Mouse (Mus musculus): Measurements from ENCODE around the gene Eloa.
"Not testable (repeated sequence)": the region's sequence is repeated elsewhere in the genome, so short reads cannot be mapped to it uniquely, and the experiment has no call there.

Eloa gene

DNA sequence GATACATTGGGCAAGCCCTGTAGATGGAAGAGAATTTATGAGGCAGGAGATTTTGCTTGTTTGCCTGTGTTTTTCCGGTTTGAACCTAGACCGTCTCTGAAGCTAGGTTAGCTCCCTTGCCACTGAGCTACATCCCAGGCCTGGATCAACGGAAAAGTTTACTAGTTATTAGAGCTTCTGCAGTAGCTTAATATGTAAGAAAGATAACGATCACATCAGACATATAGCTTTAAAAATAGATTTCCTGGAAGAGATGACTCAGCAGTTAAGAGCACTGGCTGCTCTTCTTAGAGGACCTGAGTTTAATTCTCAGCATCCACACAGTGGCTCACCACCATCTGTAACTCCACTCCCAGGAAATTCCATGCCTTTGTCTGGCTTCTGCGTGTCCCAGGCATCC, 7.1 kb upstream of the Eloa start:
- no peak for DNase-seq

DNA sequence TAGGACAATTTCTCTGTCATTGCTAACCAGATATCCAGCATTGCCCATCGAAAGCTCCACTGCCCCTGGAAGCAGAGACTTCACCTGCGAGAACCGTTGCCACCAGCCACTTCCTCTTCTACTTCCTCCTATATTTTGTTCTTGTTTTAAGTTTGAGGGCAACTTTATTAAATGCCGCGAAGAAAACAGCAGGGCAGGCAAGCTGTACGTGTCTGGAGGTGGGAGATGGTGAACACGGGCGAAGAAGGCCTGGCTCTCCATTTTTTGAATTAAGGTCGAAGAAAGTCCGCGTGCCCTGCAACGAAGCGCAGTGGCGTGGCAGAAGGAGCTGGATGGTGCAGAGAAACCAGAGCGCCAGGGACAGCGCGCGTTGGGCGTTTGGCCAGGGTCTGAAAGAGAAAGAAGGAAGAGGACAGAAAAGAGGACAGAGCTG, 6.6 kb upstream of the Eloa start:
- no peak for DNase-seq

DNA sequence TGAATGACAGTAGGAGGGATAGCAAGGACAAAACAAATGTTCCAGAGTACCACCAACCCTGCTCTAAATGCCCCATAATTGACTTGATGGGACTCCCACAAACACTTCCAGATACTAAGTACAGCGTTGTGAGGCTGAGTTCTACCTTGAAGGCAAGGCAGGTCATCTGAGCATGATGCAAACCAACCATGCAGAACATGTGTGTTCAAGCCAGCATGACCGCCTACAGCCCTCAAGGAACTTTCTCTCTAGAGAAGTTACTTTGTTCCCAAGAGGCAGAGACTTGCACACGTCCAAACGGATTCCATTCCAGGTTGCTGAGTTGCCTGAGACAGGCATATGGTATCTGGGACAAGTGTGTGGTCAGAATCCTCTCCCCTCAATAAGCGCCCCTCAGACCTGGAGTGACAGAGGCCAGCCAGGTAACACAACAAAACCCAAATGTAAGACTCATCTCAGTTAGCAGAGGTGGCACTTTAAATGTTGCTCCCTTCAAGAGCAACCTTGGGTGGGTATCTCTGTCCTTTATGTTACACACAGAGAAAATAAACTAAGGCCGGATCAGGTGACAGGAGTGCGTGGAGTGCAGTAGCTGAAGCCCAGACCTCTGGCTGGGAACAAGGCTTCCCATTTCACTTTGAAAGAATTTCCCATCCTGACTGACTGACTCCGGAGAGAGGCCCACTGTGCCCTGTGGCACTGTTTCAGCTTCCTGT, 6.0 kb upstream of the Eloa start:
- no peak for DNase-seq

DNA sequence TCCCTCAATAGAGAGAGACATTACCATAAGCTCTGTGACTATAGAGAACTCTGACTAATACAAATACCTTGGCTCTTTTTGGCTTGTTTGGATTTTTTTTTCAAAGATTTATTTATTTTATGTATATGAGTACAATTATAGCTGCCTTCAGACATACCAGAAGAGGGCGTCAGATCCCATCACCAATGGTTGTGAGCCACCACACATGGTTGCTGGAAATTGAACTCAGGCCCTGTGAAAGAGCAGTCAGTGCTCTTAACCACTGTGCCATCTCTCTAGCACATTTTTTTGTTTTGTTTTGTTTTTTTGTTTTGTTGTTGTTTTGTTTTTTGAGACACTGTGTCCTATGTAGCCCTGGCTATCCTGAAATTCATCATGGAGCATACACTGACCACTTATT, 3.8 kb upstream of the Eloa start:
- DNase-seq = no peak

DNA sequence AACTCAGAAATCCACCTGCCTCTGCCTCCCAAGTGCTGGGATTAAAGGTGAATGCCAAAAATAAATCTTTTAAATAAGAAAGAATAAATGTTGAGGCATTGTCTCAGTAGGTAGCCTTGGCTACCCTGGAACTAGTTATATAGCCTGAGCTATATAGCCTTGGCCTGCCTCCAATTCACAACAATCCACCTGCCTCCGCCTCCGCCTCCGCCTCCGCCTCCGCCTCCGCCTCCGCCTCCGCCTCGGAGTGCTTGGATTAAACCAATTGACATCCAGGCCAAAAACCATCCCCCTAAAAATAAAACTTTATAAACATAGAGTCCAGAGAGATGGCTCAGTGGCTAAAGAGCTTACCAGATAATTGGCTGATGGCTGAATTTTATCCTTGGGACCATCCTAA, 1.4 kb upstream of the Eloa start:
- no peak for DNase-seq

DNA sequence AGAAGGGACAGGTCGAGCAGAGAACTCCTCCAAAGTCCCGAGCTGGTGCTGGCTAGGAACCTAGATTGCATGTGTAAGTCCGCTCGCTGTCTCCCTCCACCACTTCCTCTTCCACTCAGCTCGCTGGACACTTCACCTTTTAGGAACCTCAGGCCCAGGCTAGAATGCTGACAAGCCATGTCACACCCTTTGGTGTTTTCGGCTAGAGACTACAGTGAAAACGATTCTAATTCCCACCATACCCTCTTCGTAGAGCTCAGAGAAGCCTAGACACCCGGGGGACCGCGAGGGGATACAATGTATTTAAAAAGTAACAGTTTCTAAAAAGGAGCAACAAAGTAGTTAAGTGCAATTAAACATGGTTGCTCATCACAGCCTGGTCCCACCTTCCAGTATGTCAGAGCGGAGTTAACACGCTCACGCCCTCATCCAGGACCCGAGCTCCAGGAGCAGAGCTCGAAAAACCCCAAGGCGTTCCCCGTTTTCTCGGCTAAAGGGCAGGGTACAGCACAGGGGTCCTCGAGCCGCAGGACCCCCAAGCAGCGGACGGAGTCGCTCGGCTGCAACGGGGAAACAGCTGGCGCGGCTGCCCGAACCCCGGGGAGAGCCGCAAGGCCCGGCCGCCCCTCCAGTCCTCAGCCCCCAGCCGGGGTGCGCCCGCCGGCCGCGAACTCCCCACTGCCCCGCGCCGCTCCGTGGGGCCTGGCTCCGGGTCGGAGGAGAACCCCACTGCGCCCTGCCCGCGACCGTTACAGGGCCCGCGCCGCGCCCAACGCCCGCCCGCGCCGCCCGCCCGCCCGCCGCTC, 617 bp downstream of the Eloa start:
- peak; percentile 61 for DNase-seq

DNA sequence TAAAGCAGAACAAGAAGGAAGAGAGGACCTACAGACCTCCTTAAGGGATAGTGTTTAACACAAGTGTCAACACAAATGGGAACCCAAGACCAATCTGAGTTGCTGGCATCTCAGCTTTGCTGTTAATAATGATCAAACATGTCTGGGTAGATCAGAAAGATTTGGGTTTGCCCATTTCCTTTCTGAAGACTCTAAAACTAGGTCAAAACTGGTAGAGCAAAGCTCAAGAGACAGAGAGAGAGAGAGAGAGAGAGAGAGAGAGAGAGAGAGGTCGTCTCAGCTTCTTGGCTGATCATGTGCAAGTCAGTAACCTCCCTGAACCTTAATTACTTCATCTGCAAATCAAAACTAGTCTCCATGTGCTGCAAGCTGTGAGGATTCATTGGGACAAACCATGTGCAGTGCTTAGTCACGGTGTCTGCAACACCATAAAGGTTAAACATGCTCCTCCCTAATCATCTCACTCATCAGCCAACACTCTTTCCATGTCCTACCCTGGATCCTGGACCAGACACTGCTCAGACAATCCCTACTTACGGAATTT, 5.4 kb downstream of the Eloa start:
- DNase-seq = no peak

DNA sequence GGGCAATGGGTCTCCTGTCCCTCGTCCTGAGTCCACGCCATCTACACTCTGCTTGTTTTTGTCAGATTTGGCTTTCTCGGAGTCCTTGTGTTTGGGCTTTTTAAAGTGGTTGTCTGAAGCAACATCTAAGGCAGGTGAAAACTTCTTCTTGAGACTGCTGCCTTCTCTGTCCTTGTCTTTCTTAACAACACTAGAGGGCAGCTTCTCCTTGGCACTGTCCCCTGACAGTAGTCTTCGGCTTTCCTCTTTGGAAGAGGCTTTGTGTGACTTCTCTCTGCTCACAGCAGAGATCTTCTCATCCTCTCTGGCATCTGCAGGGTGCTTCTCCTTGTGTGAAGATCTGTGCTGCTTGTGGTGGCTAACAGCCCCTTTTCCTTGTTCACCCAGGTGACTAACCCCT, 11.0 kb downstream of the Eloa start:
- no peak for DNase-seq

DNA sequence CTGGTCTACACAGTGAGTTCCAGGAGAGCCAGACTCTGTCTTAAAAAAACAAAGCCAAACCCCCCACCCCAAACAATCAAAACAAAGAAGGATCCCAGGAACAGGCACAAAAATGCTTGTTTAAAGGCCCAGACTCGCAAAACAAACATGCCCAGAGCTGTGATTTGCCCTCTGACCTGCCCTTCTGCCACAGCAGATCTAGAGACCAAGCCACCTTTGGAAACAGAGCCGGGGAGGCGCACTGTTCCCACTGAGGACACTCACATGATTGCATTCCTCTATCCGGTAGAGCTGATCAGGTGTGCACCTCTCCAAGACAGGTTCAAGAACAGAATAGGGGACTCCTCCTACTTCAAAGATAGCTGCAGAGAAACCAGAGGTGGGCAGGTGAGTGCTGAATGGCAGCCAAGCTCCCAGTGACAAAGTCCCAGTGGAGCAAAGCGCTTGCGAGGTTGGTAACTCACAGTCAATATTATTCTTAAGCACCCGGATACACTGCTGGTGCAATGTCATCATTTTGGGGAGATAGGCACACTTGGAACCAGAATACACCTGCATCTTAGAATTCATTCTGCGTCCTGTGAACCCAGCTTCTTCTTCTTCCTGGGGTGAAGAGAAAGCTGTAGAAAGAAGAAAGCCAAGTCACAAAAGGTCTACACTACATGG, 12.6 kb downstream of the Eloa start:
- DNase-seq = peak; percentile 31

DNA sequence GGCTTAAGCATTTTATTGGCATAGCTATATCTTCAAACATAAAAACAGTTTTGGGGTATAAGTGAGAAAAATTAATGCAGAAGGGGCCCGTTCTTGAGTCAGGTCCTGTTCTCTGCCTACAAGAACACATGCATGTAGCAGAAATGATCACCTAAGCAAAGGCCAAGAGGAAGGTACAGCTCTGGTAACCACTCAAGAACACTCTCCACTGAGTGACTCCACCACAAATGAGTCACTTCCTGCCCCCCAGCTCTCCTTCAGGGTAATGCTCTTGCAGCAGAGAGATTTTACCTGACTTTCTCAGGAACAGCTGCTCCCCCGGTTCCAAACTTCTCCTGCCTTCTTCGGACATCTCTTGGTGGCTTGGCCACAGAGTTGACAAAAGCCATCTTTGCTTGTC, 14.7 kb downstream of the Eloa start:
- DNase-seq = no peak

DNA sequence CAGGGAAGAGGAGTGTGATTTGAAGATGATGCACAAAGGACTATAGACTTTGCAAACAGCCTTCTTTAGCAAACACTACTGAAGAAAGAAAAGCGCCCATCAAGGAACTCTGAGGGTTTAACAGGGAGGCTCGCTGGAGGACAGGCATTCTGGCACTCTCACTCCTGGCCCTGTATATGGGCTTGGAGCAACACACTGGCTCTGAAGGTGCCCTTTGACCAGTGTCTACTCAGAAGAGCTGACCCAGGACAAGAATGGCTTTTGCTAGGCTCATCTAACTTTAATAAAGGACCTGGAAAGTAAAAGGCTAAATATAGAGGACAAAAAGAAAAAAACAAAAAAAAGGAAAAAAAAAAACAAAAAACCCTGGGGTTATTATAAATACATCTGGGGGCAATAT, 16.6 kb downstream of the Eloa start:
- no peak for DNase-seq

DNA sequence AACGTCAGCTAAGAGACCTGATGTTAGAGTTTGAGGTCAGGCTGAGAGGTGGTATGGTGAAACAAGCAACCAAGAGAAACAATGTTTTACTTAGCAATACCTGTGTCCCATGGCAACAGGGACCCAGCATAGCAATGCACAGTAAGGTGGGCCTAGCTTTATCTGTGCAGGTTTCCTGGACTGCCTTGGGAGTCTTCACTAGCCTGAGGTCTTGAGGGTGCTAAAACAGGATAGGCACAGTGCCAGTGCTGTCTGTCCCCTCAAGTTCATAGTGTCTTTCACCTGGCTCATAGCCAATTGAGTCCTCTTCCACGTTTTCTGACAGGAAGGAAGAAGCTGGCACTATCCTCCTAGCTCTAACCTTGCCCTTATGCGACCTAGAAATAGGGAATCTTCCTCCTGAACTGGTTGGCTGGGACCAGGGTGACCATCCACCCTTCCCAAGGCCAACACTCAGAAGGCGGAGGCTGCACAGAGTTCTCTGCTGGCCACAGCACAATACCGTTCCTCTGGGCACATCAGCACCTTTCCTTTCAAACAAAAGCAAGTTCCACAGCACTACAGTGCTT, 17.4 kb downstream of the Eloa start:
- DNase-seq = no peak

DNA sequence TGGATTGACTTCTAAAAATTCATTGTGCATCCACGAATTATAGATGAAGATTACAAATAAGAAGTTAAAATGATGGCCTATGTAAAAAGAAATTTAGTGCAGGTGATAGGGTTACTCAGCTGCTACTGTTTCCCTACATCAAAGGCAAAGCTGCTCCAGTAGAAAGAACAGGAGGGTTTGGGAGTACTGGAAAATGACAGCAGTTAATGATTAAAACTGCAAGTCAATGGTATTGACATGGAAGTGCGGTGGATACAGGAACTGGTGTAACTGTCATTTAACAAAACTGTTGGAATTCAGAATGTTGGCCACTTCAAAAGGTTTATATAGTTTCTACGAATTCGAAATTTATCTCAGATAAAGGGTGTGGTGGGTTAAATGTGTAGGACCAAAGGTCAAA, 26.4 kb downstream of the Eloa start:
- no peak for DNase-seq

DNA sequence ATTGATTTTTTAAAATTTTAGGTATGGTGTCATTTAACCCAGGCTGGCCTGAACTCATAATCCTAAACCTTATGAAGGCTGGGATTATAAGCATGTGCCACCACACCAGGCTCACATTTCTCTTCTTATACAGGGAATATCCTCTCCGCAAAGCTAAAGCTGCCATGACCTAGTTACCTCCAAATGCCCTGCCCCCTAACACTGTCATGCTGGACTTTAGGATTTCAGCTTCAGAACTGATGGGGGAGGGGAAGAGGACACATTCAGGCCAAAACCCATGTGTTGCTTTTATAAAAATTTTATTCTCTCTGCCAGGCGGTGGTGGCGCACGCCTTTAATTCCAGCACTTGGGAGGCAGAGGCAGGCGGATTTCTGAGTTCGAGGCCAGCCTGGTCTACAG, 27.6 kb downstream of the Eloa start:
- no peak for DNase-seq

DNA sequence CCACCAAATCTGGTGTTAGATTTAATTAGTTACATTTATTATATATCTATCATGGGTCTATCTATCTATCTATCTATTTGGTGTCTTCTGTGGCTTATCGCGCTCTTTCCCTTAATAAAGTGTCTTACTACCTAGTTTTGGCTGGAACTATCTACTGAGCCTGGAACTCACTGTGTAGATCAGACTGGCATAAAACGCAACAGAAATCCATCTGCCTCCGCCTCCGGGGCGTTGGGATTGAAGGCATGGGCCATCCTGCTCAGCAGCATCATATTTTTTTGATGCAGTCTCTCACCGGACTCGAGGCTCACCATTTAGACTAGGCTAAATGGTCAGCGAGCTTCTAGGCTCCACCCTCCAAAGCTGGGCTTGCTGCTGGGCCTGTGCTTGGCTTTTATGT, 33.8 kb downstream of the Eloa start:
- no peak for DNase-seq

DNA sequence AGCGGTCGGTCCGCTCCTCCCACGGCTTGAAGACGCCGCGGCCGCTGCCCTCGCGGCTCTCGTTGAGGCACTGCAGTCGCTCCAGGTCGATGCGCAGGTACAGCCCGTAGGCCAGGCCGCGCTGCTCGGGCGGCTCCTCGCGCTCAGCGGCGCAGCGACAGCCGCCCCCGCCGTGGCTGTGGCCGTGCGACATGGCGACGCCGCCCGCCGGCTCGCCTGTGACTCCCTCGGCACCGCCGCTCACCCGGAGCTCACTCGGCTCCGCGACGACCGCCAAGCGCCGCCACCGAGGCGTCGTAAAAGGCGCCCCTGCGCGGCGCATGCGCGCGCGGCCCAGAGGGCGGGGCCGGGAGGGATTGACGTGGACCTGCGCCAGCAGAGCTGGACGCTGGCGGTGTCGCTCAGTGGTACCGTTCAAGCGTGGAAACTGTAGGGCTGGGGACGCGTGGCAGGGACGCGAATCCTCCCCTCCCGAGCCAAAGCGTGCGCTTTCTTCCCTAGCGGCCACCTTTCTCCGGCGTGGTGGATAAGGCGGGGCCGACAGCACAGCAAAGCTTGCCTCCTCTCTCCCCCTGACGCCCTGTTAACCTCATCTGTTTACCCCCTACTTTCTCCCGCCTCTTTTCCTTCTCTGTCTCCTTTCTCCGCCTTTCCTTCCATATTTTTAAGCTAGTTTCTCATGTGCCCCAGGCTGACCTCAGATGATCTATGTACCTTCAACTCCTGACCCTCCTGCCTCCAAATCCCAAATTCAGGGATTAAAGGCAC, 34.4 kb downstream of the Eloa start, which contains the start of gene Pithd1:
Gene Pithd1 (minus strand): TSS at position 322 of the 768 bp plus-strand sequence.
- peak; percentile 96 for DNase-seq

DNA sequence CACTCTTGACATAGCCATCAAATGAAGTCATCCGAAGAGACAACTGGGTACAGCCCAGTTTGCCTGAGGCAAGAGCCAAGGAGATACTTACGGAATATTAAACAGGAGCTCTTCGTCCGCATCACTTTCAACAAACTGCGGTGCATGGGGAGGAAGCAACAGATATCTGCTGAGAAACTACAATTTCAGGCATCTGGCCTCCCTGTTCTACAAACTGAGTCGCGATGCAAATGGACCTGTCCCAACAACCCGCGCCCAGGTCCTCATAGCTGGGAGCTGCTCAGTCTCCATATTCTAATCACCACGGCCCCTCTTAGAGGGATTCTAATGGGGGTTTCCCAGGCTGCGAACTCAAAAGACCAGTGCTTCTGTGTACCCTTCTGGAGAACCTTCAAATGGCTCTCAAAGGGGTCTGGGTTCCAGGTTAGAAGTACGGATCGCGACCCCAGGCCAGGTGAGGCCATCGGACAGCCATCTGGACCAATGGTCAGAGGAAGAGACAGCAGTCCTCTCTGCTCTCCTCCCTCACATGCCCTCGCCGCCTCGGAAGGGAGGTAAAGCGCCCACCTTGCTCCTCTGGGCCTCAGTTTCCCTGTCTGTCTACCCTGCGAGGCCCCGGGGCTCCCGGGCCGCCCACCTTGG, 35.1 kb downstream of the Eloa start:
- peak; percentile 50 for DNase-seq

DNA sequence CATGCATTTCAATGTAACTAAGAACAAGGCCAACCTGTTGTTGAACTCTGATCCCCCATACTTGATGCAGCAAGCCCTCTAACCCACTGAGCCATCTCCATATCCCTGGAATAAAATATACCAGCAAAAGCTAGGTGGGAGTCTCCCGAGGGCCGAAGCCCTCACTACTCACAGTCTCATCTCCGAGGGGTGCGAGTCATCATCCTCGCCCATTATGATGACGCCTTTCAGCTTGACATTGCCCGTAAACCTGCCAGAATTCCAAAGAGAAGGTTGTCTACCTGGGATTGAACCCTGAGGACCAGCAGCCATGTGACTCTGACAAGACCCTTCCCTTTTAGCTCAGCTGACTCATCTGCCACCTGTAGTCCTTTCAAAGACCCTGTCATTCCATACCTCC, 35.8 kb downstream of the Eloa start:
- no peak for DNase-seq

DNA sequence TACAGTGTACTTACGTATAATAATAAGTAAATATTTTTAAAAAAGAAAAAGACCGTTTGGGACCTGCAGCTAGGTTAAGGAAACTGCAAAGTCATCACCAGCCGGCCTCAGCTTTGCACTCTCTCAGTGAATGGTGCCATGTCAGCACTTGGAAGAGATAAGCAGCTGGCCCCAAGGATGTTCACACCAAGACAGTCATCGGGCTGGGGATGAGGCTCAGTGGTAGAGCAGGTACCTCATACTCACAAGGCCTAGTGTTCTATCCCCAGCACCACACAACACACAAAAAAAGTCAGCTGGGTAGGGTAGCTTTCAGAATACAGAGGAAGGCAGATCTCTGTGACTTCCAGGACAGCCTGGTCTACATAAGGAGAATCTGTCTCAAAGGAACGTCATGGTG, 36.4 kb downstream of the Eloa start:
- DNase-seq = peak; percentile 90

DNA sequence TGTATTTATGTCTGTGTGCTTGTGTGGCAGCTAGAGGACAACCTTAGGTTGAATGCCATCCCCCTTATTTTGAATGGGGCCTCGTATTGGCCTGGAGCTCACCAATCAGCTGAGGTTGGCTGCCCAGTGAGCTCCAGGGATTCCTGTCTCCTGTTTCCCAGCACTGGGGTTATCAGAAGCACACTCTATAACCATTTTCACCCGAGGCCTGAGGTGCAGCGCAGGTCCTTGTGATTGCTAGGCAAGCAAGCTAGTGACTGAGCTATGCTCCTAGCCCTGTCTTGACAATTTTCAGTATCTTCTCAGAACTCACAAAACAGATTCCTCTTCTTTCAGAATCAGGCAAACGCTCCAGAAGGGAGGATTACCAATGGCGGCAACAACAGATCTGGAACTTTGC, 37.0 kb downstream of the Eloa start:
- DNase-seq = peak; percentile 34

DNA sequence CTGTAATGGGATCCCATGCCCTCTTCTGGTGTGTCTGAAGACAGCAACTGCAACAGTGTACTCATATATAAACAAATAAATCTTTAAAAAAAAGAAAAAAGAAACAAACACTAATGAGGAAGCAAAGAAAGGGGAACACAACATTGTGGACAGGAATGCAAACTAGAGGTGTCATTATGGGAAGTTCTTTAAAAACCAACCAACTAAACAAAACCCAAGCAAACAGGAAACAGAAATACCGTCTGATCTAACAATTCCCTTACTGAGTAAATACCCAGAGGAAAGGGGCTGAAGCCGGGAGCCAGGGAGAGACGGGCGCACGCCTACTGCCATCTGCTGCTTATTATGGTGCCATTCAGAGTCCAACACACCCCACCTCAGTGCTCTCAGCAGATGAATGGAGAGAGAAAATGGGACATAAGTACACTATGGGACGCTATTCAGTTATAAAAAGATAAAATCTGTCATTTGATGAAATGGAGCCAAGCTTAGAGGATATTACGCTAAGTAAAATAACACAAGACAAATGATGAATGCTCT, 40.0 kb downstream of the Eloa start:
- DNase-seq = no peak

DNA sequence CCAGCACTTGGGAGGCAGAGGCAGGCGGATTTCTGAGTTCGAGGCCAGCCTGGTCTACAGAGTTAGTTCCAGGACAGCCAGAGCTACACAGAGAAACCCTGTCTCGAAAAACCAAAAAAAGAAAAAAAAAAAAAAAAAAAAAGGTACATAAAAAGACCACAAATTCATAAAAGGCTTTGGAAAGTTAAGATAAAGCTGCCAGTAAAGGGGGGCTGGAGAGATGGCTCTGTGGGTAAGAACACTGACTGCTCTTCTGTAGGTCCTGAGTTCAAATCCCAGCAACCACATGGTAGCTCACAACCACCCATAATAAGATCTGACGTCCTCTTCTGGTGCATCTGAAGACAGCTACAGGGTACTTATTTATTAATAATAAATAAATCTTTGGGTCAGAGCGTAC, 41.3 kb downstream of the Eloa start:
- DNase-seq = not testable (repeated sequence)

Data from liver (tissue).